Mouse (Mus musculus) intestine, embryonic 16.5 days (tissue): ENCODE measurements around the gene Bcam. TPM values are rescaled to one million over a fixed set of nuclear protein-coding genes. Genes with fewer than 3 reads are reported as not detected.

Source experiments
- ATAC-seq: fragments of 200-750 bp; cut with Nextera tagmentation; 2 replicates; pipeline ENCODE4 v1.8.0; 2017; ENCODE audit warnings: moderate TSS enrichment, moderate library complexity
- H3K27ac ChIP-seq: fragments of 300-500 bp; sonication (generic); 2 replicates; pipeline ENCODE4 v1.5.1; 2014; ENCODE audit warnings: mild to moderate bottlenecking, low read length
- H3K27me3 ChIP-seq: fragments of 300-500 bp; sonication (generic); replicated peaks from 2 replicates; pipeline ENCODE4 v1.6.1; 2014; ENCODE audit warnings: low read length, control low read depth, mixed read lengths; ENCODE audit not compliant: control insufficient read depth, insufficient read depth
- H3K36me3 ChIP-seq: fragments of 300-500 bp; sonication (generic); 2 replicates; pipeline ENCODE4 v1.6.1; 2014; ENCODE audit warnings: low read length, control low read depth; ENCODE audit not compliant: control insufficient read depth, insufficient read depth
- H3K4me1 ChIP-seq: fragments of 300-500 bp; sonication (generic); 2 replicates; pipeline ENCODE4 v1.6.1; 2014; ENCODE audit warnings: low read length, control low read depth, mixed read lengths; ENCODE audit not compliant: control insufficient read depth, insufficient read depth
- H3K4me2 ChIP-seq: fragments of 300-500 bp; sonication (generic); 2 replicates; pipeline ENCODE4 v1.6.1; 2014; ENCODE audit warnings: low read depth, low read length, control low read depth
- H3K4me3 ChIP-seq: fragments of 300-500 bp; sonication (generic); 2 replicates; pipeline ENCODE4 v1.5.1; 2014; ENCODE audit warnings: mild to moderate bottlenecking, low read length
- H3K9ac ChIP-seq: fragments of 300-500 bp; sonication (generic); 2 replicates; pipeline ENCODE4 v1.6.1; 2014; ENCODE audit warnings: low read depth, low read length
- H3K9me3 ChIP-seq: fragments of 300-500 bp; sonication (generic); 2 replicates; pipeline ENCODE4 v1.6.1; 2016; ENCODE audit warnings: low read length, control low read depth; ENCODE audit not compliant: control insufficient read depth
- WGBS: fragments of 180-500 bp; shearing (Covaris S2); extraction: QIAGEN DNeasy Blood & Tissue Kit; methylation state at CpG from one replicate; pipeline ENCODE4 v1.1.7; 2014; 5-methylcytosine and 5-hydroxymethylcytosine counted together
- polyA plus RNA-seq: library from polyadenylated mRNA; unstranded; fragments of >200 nt; fragmentation: Nextera tagmentation; extraction: Ambion mirVana; gene quantifications from 2 replicates; pipeline ENCODE4 v1.2.1, GENCODE M21; 2015

The Bcam gene
- polyA plus RNA-seq, 1 experiment from 2014 or later, result 58.7 TPM

- WGBS, result 45% methylated on average over 4 of the region's 4 CpGs
- no peak for ATAC-seq
- H3K4me1 ChIP-seq, result peaks cover 18% of the 10 kb centered on the region
Observed at GRCm38 (mm10) chr7:19713196-19713595, 57.6 kb downstream of the Bcam start.

GRCm38 (mm10) chr7:19712414-19712813, 58.4 kb downstream of the Bcam start:
- no peak overlapping the region for H3K4me3 ChIP-seq
- H3K9me3 ChIP-seq, result no peaks in the 10 kb centered on the region
- H3K4me2 ChIP-seq, result no peak overlapping the region
- H3K36me3 ChIP-seq, result peaks cover 38% of the 10 kb centered on the region
- no peak overlapping the region for H3K27ac ChIP-seq
- peaks cover 18% of the 10 kb centered on the region for H3K4me1 ChIP-seq
- H3K27me3 ChIP-seq, result no peaks in the 10 kb centered on the region
- WGBS, result 69% methylated on average over 4 of the region's 4 CpGs
- H3K9ac ChIP-seq, result no peak overlapping the region
- no peak for ATAC-seq

More at GRCm38 (mm10) chr7:19713196-19713595, 57.6 kb downstream of the Bcam start:
- Histone ChIP-seq H3K9me3 (no peaks in the 10 kb centered on the region), H3K9ac (no peak overlapping the region), H3K36me3 (peaks cover 34% of the 10 kb centered on the region), H3K27me3 (no peaks in the 10 kb centered on the region), H3K27ac (no peak overlapping the region), H3K4me2 (no peak overlapping the region), H3K4me3 (no peak overlapping the region)

- no peak overlapping the region for H3K27ac ChIP-seq
- no peaks in the 10 kb centered on the region for H3K9me3 ChIP-seq
- no peak for ATAC-seq
- no peaks in the 10 kb centered on the region for H3K27me3 ChIP-seq
- no peak overlapping the region for H3K9ac ChIP-seq
- no peak overlapping the region for H3K4me3 ChIP-seq
- H3K36me3 ChIP-seq, result peaks cover 39% of the 10 kb centered on the region
- H3K4me1 ChIP-seq, result peaks cover 9% of the 10 kb centered on the region; the same call in 1 of the 2 replicates
- H3K4me2 ChIP-seq, result no peak overlapping the region
- 90% methylated on average over 10 of the region's 10 CpGs for WGBS
Observed at GRCm38 (mm10) chr7:19710650-19711049, 60.2 kb downstream of the Bcam start.

Other genes starting within 250 kb of the Bcam start
- gene Ppp1r37, start 207.9 kb downstream of the Bcam start, polyA plus RNA-seq, result 15.5 and 18.6 TPM in 2 replicates
- 0.42 and 0.64 TPM in 2 replicates for gene Zfp296, start 193.7 kb downstream of the Bcam start, polyA plus RNA-seq
- gene Gemin7, start 193.4 kb downstream of the Bcam start, polyA plus RNA-seq, result 132 and 137 TPM in 2 replicates
- gene Clasrp, start 166.5 kb downstream of the Bcam start, polyA plus RNA-seq, result 30.3 and 32.5 TPM in 2 replicates
- gene Relb, start 141.6 kb downstream of the Bcam start, polyA plus RNA-seq, result 8.8 and 10.6 TPM in 2 replicates
- gene Clptm1, start 106.0 kb downstream of the Bcam start, polyA plus RNA-seq, result 70.5 and 77.6 TPM in 2 replicates
- 463 and 798 TPM in 2 replicates for gene Apoc2, start 93.1 kb downstream of the Bcam start, polyA plus RNA-seq
- not detected in 2 replicates for gene Gm44805, start 89.6 kb downstream of the Bcam start, polyA plus RNA-seq
- gene Apoc4, start 89.5 kb downstream of the Bcam start, polyA plus RNA-seq, result 2.6 and 8.3 TPM in 2 replicates
- gene Apoc1, start 78.4 kb downstream of the Bcam start, polyA plus RNA-seq, result 39.5 and 43.2 TPM in 2 replicates
- gene Apoe, start 71.8 kb downstream of the Bcam start, polyA plus RNA-seq, result 314 and 355 TPM in 2 replicates
- 143 and 157 TPM in 2 replicates for gene Tomm40, start 55.6 kb downstream of the Bcam start, polyA plus RNA-seq
- gene Nectin2, start 20.5 kb downstream of the Bcam start, polyA plus RNA-seq, result 143 and 149 TPM in 2 replicates
- 32.6 and 42.1 TPM in 2 replicates for gene Cblc, start 25.8 kb upstream of the Bcam start, polyA plus RNA-seq
- gene Bcl3, start 51.8 kb upstream of the Bcam start, polyA plus RNA-seq, result 15.5 and 15.6 TPM in 2 replicates
- 0.13 and 0.27 TPM in 2 replicates for gene Gm19345, start 81.0 kb upstream of the Bcam start, polyA plus RNA-seq
- gene Ceacam16, start 90.3 kb upstream of the Bcam start, polyA plus RNA-seq, result not detected in 2 replicates
- not detected in 2 replicates for gene Ceacam19, start 116.9 kb upstream of the Bcam start, polyA plus RNA-seq
- gene Pvr, start 150.1 kb upstream of the Bcam start, polyA plus RNA-seq, result 13.9 and 16.5 TPM in 2 replicates
- gene Igsf23, start 179.7 kb upstream of the Bcam start, polyA plus RNA-seq, result 14.7 and 19.1 TPM in 2 replicates
- 3.5 and 6.5 TPM in 2 replicates for gene Ceacam20, start 194.4 kb upstream of the Bcam start, polyA plus RNA-seq
- gene Nlrp9b, start 220.4 kb upstream of the Bcam start, polyA plus RNA-seq, result 0.75 and 0.76 TPM in 2 replicates